Mouse (Mus musculus) right cerebral cortex, adult 2 months (tissue): ENCODE data around the gene Gmps.
A peak's percentile ranks its signal among the peaks of the same experiment; 100 is the strongest.

ENCODE experiments used
- DNase-seq, 2 experiments: peaks; one replicate each; pipeline ENCODE4 v3.0.0; 2021 to 2022; ENCODE audit warnings: low spot score in 2 of 2

Gmps gene

DNA sequence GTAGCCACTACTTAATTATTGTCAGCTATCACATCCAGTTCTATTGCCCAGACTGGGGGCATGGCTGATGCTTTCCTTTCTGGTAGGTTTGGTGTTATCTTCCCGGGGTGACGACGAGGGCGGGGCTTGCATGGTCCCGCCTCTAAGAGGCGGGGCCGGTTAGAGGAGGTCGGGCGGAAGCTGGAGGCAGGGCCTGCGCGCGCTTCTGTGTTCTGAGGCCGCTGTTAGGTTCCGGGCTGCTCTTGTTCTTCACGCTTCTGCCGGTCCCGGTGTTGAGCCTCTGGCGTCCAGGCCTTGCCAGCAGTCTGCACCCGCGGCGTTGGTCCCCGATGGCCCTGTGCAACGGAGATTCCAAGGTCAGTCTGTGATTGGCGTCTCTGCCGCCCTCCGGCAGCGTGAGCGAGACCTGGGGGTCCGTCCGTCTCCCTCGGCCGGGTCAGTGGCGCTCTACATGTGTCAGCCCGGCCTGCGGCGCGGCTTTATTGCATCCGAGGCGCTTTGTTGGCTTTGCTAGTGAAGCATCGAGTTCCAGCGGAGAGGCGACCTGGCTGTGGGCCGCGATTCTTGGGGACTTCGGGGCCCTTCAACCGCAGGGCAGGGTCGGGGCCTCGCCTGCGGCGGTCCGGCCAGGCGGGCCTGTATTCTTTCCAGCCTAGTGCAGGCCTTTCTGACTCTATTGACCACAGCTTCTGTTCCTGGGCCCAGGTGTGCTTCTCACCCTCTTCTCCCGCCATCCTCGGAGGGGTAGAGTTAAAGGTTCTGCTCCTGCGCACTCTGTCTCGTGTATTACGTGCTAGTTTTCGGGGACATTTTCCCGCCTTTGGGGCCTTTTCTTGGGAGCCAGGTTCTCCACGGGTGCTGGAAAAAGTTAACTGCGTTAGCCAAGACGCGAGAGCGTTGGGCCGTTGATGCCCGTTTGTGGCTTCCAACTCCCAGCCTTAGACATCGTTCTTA is at the start of gene Gmps:
Gene Gmps (plus strand): TSS at position 152 of the 954 bp plus-strand sequence.
- DNase-seq = peak; percentile 87 to 94

- DNase-seq = peak; percentile 87 to 94
These were observed 46.7 kb upstream of the Gmps start, which contains the start of gene E130311K13Rik for GRCm38 (mm10) chr3:63928878-63929859. E130311K13Rik (minus strand) TSS chr3:63929472.

GRCm38 (mm10) chr3:63938928-63939327 is 37.0 kb upstream of the Gmps start:
- no peak for DNase-seq

DNA sequence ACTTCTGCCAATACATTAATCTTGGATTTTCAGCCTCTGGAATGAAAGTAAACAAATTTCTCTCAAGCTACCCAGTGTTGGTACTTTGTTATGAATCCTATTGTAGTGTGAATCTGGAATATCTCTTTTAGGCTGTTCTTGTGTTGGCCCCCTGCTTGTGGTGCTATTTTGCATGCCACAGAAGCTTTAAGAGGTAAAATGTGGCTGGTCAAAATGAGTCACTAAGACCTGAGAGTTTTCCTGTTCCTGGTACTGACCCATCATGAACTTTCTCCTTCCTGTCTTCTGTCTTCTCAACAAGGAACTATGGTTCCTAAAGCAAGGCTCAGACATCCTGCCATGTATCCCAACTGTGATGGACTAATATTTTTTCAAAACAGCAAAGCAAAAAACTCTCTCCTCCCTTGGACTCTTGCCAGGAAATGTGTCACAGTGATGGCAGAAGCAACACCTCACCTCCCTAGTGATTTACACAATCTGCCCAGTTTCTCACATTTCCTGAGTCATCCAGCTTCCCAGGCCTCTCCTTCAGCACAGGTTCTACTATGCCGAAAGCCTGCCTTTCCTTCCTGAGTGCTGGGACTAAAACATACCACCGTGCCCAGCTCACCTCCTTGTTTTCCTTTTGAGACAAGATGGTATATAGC is 34.6 kb upstream of the Gmps start:
- peak; percentile 56 to 73 for DNase-seq

DNA sequence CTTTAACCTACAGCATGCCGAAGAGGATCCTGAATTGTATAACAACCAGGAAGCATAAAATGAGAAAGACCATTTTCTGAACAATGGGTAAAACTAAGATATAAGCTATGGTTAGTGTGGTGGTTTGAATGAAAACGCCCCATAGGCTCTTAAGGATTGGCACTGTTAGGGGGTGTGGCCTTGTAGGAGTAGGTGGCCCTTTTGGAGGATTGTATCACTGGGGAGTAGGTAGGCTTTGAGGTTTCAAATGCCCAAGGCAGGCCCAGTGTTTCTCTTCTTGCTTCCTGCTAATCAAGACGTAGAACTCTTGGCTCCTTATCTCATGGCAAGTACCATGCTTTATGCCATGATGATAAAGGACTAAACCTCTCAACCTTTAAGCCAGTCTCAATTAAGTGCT is 26.1 kb upstream of the Gmps start:
- DNase-seq = no peak

DNA sequence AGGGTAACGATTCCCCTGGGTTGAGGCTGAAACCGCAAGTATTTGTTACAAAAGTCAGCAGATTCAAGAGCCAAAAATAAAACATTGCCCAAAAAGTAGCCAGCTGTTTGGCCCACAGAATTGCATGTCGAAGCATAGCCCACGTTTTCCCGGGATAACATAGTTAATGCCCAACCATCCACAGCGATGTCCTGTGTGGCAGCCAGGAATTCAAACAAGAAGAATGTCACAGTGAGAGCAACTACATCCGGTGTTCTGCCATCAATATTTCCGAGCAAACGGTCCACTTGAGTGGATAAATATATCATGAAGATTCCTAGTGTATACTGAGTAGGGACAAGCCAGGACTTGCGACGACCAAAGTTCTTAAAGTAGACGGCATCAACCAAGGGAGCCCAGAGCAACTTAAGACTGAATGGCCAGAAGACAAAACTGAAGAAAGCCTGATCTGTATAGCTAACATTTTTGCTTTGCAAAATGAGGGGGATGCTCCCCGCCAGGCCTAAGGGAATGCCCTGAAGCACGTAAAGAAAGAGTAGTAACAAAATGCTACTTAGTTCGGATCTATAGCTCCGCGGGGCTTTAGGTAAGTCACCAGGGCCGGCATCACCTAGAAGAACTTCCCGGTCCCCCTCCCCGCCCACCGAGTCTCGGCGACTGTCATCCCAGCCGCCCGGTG is 12.3 kb upstream of the Gmps start:
- DNase-seq = no peak

DNA sequence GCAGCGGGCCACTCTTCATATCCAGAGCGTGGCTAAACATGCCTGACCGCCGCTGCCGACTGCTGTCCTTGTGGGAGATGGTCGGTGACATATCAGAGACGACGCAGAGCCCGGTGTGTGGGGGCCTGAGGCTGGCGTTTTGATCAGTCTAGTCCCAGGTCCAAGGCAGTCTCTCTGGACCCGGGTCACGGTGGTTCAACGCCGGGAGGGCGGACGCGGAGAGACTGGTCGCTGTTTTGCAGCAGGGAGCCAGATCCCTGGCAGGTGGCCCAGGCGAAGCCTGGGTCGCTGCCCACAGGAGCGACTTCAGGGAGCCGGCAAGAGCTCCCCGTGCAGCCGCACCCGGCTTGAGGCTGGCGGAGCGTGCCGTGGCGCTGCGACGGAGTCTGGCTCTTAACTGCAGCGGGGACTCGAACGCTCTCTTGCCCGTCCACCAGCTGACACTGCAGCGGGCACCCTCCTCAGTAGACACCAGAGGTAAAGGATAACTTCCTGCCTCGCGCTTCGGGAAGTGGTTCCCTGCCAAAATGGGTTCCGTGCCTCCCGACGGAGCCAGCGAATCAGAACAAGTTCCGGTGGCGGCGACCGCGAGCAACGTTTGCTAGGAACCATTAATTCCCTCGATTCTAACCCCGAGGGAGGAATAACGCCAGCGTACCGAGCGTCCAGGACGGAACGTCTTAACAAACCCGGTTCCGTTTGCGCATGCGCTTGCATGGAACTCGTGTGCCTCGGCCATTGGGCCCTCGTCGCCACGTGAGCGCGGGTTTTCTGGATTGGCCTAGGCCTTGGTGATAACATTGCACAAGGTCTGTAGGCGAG is 11.6 kb upstream of the Gmps start, which contains the start of gene Slc33a1:
Gene Slc33a1 (minus strand): TSS at position 669 of the 822 bp plus-strand sequence.
- peak; percentile 100 for DNase-seq

DNA sequence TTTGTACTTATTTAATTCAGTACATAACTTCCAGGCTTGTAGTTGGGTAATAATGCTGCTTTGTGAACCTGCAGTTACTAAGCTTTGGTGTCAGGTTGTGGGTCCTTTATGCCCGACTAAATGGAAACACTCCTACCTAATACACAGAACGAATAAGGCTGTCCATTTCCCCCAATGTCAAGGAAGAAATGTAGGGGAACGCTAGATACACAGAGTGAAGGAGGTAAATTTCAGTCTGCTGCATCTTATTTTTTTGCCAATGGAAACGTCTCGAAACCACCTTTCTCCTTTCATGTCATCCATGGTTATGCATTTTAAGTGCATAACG is 11.0 kb upstream of the Gmps start:
- no peak for DNase-seq

DNA sequence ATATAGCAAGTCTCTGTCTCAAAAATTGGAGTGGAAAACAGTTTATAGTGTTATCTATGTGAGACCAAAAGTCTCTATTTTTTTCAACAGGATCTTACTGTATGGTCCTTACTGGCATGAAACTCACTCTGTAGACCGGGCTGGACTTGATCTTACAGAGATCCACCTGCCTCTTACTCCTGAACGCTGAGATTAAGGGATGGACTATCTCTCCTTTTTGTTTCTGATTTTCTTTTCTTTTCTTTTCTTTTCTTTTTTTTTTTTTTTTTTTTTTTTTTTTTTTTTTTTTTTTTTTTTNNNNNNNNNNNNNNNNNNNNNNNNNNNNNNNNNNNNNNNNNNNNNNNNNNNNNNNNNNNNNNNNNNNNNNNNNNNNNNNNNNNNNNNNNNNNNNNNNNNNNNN is 10.0 kb upstream of the Gmps start:
- no peak for DNase-seq

DNA sequence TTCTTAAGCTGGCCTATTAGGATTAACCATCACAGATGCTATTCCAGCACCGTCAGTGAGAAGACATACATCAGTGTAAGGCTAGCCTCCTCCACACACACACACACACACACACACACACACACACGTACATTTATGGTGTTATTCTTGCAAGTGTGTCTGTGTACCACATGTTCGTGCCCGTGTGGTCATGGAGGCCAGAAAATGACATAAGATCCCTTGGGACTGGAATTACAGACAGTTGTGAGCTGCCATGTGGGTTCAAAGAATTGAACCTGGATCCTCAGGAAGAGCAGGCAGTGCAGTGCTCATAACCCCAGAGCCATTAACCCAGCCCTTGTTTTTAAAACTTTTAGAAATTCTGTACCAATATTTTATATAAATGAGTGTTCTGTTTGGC is 2.0 kb downstream of the Gmps start:
- no peak for DNase-seq

- DNase-seq = no peak
These were observed 10.8 kb downstream of the Gmps start for GRCm38 (mm10) chr3:63986656-63987055.

DNA sequence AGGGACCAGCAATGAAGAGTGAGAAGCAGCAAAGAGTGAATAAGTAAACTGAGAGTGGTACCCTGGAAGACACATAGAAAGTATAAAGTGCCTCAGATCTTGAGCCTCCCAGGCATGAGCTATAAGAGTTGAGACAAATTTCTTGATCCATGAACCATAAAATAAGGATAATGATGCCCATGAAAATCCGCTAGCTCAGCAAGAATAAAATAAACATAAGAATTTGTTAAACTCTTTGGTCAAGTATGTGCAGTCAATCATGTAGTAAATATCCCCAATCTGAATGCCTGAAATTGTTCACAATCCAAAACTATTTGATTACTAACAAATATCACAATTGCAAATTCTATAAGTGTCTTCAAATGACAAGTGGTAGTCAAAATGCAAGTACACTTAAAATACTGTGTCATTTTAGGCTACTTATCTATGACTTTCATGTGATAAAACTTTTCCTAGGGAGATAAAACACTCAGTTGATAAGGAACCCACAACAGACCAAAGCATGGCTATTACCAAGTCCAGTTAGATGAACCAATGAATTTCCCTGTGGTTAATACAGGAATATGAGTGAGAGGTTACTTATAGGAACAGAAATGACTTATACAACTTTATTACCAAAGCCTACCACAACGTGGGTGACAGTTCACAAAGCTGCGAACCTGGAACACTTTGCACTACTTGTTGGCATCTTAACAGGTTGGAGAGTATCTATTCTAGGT is 13.0 kb downstream of the Gmps start:
- no peak for DNase-seq

DNA sequence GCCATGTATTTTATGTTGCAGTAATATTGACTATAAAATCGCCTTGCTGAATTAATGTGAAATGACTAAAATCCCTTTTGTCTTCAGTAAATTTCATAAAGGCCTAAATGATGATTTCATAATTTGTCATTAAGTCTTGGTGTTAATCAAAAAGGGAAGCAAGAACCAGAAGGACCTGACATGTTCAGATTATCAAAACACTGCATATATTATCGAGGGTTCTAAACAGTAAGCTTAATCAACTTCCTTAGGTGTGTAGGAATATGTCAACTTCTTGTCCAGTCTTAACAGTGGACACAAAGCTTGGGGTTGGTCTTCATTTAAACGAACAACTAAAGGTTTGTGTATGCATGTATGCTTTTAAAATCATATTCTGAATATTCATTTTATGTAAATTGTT is 45.5 kb downstream of the Gmps start:
- DNase-seq = no peak

GRCm38 (mm10) chr3:64021867-64022266 is 46.0 kb downstream of the Gmps start:
- no peak for DNase-seq

DNA sequence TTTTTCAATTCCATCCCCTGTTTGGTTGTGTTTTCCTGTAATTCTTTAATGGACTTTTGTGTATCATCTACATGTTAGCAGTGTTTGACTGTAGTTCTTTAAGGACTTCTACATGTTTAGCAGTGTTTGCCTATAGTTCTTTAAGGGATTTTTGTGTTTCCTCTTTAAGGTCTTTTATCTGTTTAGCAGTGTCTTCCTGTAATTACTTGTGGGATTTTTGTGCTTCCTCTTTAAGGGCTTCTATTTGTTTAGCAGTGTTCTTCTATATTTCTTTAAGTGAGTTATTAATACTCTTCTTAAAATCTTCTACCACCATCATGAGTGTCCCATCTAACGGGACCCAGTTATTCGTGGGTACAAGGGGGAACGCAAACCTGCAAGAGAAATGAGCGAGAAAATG is 53.9 kb downstream of the Gmps start:
- DNase-seq = no peak

GRCm38 (mm10) chr3:64038136-64038841 is 62.4 kb downstream of the Gmps start:
- DNase-seq = no peak

DNA sequence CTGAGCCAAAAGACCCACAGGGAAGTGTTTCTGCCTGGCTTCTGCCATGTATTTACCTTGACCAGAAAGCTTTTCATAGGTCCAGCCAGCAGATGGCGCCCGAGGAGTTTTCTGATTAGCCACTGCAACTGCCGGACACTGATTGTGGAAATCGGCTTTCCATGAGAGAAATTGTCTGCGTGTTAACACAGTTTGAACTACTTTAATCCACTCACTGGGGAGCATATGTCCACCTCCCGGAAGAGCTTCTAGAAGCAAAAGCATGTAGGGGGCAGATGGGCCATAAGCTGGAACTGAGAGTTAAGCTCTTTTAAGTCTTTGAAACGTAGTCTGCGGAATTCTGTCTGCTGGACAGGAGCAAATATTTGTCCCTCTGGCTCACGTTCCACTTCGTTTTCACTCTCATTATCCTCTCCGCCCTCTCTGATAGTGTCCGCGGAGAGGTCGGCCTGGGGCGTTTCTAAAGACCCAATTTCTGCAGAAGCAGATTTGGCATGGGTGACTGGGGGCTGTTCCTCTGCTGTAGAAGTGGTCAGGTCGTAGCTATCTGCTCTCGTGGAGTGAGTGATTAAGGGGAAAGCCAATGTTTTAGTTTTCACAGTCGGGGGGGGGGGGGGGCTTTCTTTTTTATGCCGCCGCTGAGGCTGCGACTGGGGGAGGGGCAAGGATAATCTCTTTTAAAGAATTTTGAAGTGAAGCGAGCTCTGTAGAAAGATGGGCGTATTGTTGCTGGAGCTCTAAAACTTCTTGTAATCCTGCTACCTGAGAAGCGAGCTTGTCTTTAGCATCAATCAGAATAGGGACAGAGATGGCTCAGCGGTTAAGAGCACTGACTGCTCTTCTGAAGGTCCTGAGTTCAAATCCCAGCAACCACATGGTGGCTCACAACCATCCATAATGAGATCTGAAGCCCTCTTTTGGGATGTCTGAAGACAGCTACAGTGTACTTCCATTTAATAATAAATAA is 64.2 kb downstream of the Gmps start:
- DNase-seq = peak; percentile 94 to 95
